Mouse (Mus musculus): ENCODE results near the gene Rep15. TPM values are rescaled to one million over a fixed set of nuclear protein-coding genes. Genes with fewer than 3 reads are reported as not detected.

Rep15 gene
- 0.25 TPM for polyA plus RNA-seq (2017; shearing (Covaris generic))

GRCm38 (mm10) chr6:147032303-147032925, at the start of gene Rep15:
Rep15 (plus strand) TSS chr6:147032584.

GRCm38 (mm10) chr6:147042291-147043290, 10.2 kb downstream of the Rep15 start, which contains the start of gene Mrps35:
Mrps35 (plus strand) TSS chr6:147042764.

Other genes starting within 250 kb of the Rep15 start
- gene Arntl2, start 236.5 kb upstream of the Rep15 start, polyA plus RNA-seq (2017; shearing (Covaris generic)): 0.85 TPM
- gene Smco2, start 182.5 kb upstream of the Rep15 start, polyA plus RNA-seq (2017; shearing (Covaris generic)): not detected
- 8.1 TPM for gene Ppfibp1, start 144.1 kb upstream of the Rep15 start, polyA plus RNA-seq (2017; shearing (Covaris generic))
- gene 1700034J05Rik, start 78.2 kb upstream of the Rep15 start, polyA plus RNA-seq (2017; shearing (Covaris generic)): not detected
- 109 TPM for gene Mrps35, start 10.2 kb downstream of the Rep15 start, polyA plus RNA-seq (2017; shearing (Covaris generic))
- gene Mansc4, start 54.4 kb downstream of the Rep15 start, polyA plus RNA-seq (2017; shearing (Covaris generic)): 0.31 TPM
- gene Klhl42, start 58.8 kb downstream of the Rep15 start, polyA plus RNA-seq (2017; shearing (Covaris generic)): 16.3 TPM
- gene Pthlh, start 231.6 kb downstream of the Rep15 start, polyA plus RNA-seq (2017; shearing (Covaris generic)): not detected